Mouse (Mus musculus) forebrain, embryonic 14.5 days (tissue): Measurements from ENCODE around the gene Ccdc183. TPM values are rescaled to one million over a fixed set of nuclear protein-coding genes. Genes with fewer than 3 reads are reported as not detected.
A peak's percentile ranks its signal among the peaks of the same experiment; 100 is the strongest.

Source experiments
- ATAC-seq: fragments of 200-750 bp; cut with Nextera tagmentation; 2 replicates; pipeline ENCODE4 v1.8.0; 2017; ENCODE audit warnings: mild to moderate bottlenecking, moderate library complexity
- DNase-seq: peaks from one replicate; pipeline ENCODE4 v3.0.0-alpha.2; 2015; ENCODE audit warnings: low spot score
- H3K27ac ChIP-seq: fragments of 300-500 bp; sonication (generic); 2 replicates; pipeline ENCODE4 v1.5.1; 2014; ENCODE audit warnings: low read depth, mild to moderate bottlenecking, control low read depth, low read length, moderate library complexity
- H3K27me3 ChIP-seq: fragments of 300-500 bp; sonication (generic); replicated peaks from 2 replicates; pipeline ENCODE4 v1.6.1; 2014; ENCODE audit warnings: low read length, control low read depth, mixed read lengths; ENCODE audit not compliant: control insufficient read depth, insufficient read depth
- H3K36me3 ChIP-seq: fragments of 300-500 bp; sonication (generic); 2 replicates; pipeline ENCODE4 v1.6.1; 2014; ENCODE audit warnings: low read length, control low read depth; ENCODE audit not compliant: control insufficient read depth, insufficient read depth
- H3K4me1 ChIP-seq: fragments of 300-500 bp; sonication (generic); 2 replicates; pipeline ENCODE4 v1.6.1; 2014; ENCODE audit warnings: antibody characterized with exemption, low read length, control low read depth; ENCODE audit not compliant: control insufficient read depth, insufficient read depth
- H3K4me2 ChIP-seq: fragments of 300-500 bp; sonication (generic); 2 replicates; pipeline ENCODE4 v1.6.1; 2014; ENCODE audit warnings: mild to moderate bottlenecking, control low read depth, low read length
- H3K4me3 ChIP-seq: fragments of 300-500 bp; sonication (generic); 2 replicates; pipeline ENCODE4 v1.5.1; 2014; ENCODE audit warnings: low read depth, low read length, control low read depth
- H3K9ac ChIP-seq: fragments of 300-500 bp; sonication (generic); 2 replicates; pipeline ENCODE4 v1.6.1; 2014; ENCODE audit warnings: mild to moderate bottlenecking, low read length, control low read depth, moderate library complexity
- H3K9me3 ChIP-seq: fragments of 300-500 bp; sonication (generic); replicated peaks from 2 replicates; pipeline ENCODE4 v1.6.1; 2016; ENCODE audit warnings: low read length, control low read depth, mixed read lengths; ENCODE audit not compliant: control insufficient read depth
- WGBS: fragments of 180-500 bp; shearing (Covaris S2); extraction: QIAGEN DNeasy Blood & Tissue Kit; methylation state at CpG from one replicate; pipeline ENCODE4 v1.1.7; 2014; 5-methylcytosine and 5-hydroxymethylcytosine counted together
- polyA plus RNA-seq: library from polyadenylated mRNA; unstranded; fragments of >200 nt; fragmentation: Nextera tagmentation; extraction: Ambion mirVana; gene quantifications from 2 replicates; pipeline ENCODE4 v1.2.1, GENCODE M21; 2014

Ccdc183 gene
- polyA plus RNA-seq, 1 experiment from 2014 or later = 0.18 TPM

GRCm38 (mm10) chr2:25654502-25654901 is 37.0 kb upstream of the Ccdc183 start:
- WGBS = 88% methylated on average over 1 of the region's 1 CpGs
- no peaks in the 10 kb centered on the region for H3K9me3 ChIP-seq
- no peak for ATAC-seq

GRCm38 (mm10) chr2:25652902-25653301 is 35.4 kb upstream of the Ccdc183 start, which contains the start of gene Lcn8:
Lcn8 (plus strand) TSS chr2:25653120.
- Histone ChIP-seq H3K9ac (no peak within 1 kb of the TSS), H3K4me3 (no peak within 1 kb of the TSS), H3K27me3 (no peaks in the 10 kb centered on the region), H3K27ac (no peak within 1 kb of the TSS), H3K4me1 (no peaks in the 10 kb centered on the region), H3K36me3 (no peaks in the 10 kb centered on the region), H3K4me2 (no peak within 1 kb of the TSS), H3K9me3 (no peaks in the 10 kb centered on the region)
- ATAC-seq (no peak), DNase-seq (no peak)
- WGBS = 76% methylated on average over 2 of the region's 2 CpGs

More at GRCm38 (mm10) chr2:25654502-25654901, 37.0 kb upstream of the Ccdc183 start:
- Histone ChIP-seq H3K36me3 (no peaks in the 10 kb centered on the region), H3K27me3 (no peaks in the 10 kb centered on the region), H3K4me1 (no peaks in the 10 kb centered on the region), H3K4me2 (no peak overlapping the region), H3K27ac (no peak overlapping the region), H3K9ac (no peak overlapping the region), H3K4me3 (no peak overlapping the region)
- no peak for DNase-seq

- 15% methylated on average over 6 of the region's 6 CpGs for WGBS
- Histone ChIP-seq H3K27ac (no peak overlapping the region), H3K4me3 (no peak overlapping the region), H3K4me1 (no peaks in the 10 kb centered on the region), H3K4me2 (no peak overlapping the region), H3K9me3 (no peaks in the 10 kb centered on the region), H3K9ac (no peak overlapping the region), H3K36me3 (no peaks in the 10 kb centered on the region), H3K27me3 (no peaks in the 10 kb centered on the region)
- DNase-seq (peak; percentile 59), ATAC-seq (no peak)
Observed at GRCm38 (mm10) chr2:25639890-25640289, 22.4 kb upstream of the Ccdc183 start.

GRCm38 (mm10) chr2:25634046-25634445 is 16.6 kb upstream of the Ccdc183 start:
- Histone ChIP-seq H3K27me3 (no peaks in the 10 kb centered on the region), H3K9me3 (no peaks in the 10 kb centered on the region), H3K4me3 (no peak overlapping the region), H3K27ac (no peak overlapping the region), H3K4me1 (no peaks in the 10 kb centered on the region), H3K9ac (no peak overlapping the region), H3K36me3 (no peaks in the 10 kb centered on the region), H3K4me2 (no peak overlapping the region)
- no peak for DNase-seq
- 27% methylated on average over 1 of the region's 1 CpGs for WGBS
- no peak for ATAC-seq

- WGBS = 91% methylated on average over 3 of the region's 3 CpGs
- ATAC-seq = no peak
- no peaks in the 10 kb centered on the region for H3K27me3 ChIP-seq
Observed at GRCm38 (mm10) chr2:25633616-25634015, 16.1 kb upstream of the Ccdc183 start.

GRCm38 (mm10) chr2:25628738-25629137 is 11.3 kb upstream of the Ccdc183 start:
- no peaks in the 10 kb centered on the region for H3K36me3 ChIP-seq
- no peak overlapping the region for H3K27ac ChIP-seq
- ATAC-seq (no peak), DNase-seq (no peak)
- no peaks in the 10 kb centered on the region for H3K4me1 ChIP-seq
- H3K9me3 ChIP-seq = no peaks in the 10 kb centered on the region
- H3K9ac ChIP-seq = no peak overlapping the region
- 67% methylated on average over 4 of the region's 4 CpGs for WGBS
- H3K27me3 ChIP-seq = no peaks in the 10 kb centered on the region
- H3K4me3 ChIP-seq = no peak overlapping the region
- H3K4me2 ChIP-seq = no peak overlapping the region

More at GRCm38 (mm10) chr2:25633616-25634015, 16.1 kb upstream of the Ccdc183 start:
- no peak overlapping the region for H3K27ac ChIP-seq
- no peak overlapping the region for H3K4me2 ChIP-seq
- DNase-seq = no peak
- H3K4me1 ChIP-seq = no peaks in the 10 kb centered on the region
- H3K36me3 ChIP-seq = no peaks in the 10 kb centered on the region
- H3K4me3 ChIP-seq = no peak overlapping the region
- H3K9ac ChIP-seq = no peak overlapping the region
- no peaks in the 10 kb centered on the region for H3K9me3 ChIP-seq

- Histone ChIP-seq H3K27me3 (no peaks in the 10 kb centered on the region), H3K9me3 (no peaks in the 10 kb centered on the region), H3K4me2 (no peak within 1 kb of the TSS), H3K9ac (no peak within 1 kb of the TSS), H3K36me3 (no peaks in the 10 kb centered on the region), H3K4me3 (no peak within 1 kb of the TSS), H3K4me1 (no peaks in the 10 kb centered on the region), H3K27ac (no peak within 1 kb of the TSS)
- WGBS = 86% methylated on average over 6 of the region's 6 CpGs
- ATAC-seq (no peak), DNase-seq (no peak)
Observed at GRCm38 (mm10) chr2:25627811-25628210, 10.3 kb upstream of the Ccdc183 start, which contains the start of gene Fcna. Fcna (minus strand) TSS chr2:25628030.

GRCm38 (mm10) chr2:25625986-25626385 is 8.5 kb upstream of the Ccdc183 start:
- whole genome bisulfite sequencing = 86% methylated on average over 5 of the region's 5 CpGs
- ATAC-seq = no peak
- peaks cover 7% of the 10 kb centered on the region; the same call in 1 of the 2 replicates for H3K4me1 ChIP-seq

GRCm38 (mm10) chr2:25621229-25622200 is 4.0 kb upstream of the Ccdc183 start, which contains the start of gene Tmem141:
Tmem141 (minus strand) TSS chr2:25622005.
- Histone ChIP-seq H3K4me3 (peak within 1 kb of the TSS; percentile 36), H3K4me2 (peak within 1 kb of the TSS; percentile 67), H3K27ac (no peak within 1 kb of the TSS), H3K9ac (peak within 1 kb of the TSS; percentile 67), H3K9me3 (no peaks in the 10 kb centered on the region), H3K4me1 (peaks cover 7% of the 10 kb centered on the region; the same call in 1 of the 2 replicates), H3K36me3 (no peaks in the 10 kb centered on the region), H3K27me3 (peaks cover 15% of the 10 kb centered on the region)
- DNase-seq (peak; percentile 82), ATAC-seq (peak; percentile 93)
- 5% methylated on average over 34 of the region's 34 CpGs for WGBS

More at GRCm38 (mm10) chr2:25625986-25626385, 8.5 kb upstream of the Ccdc183 start:
- no peak overlapping the region for H3K9ac ChIP-seq
- H3K27ac ChIP-seq = no peak overlapping the region
- no peaks in the 10 kb centered on the region for H3K36me3 ChIP-seq
- no peak for DNase-seq
- no peak overlapping the region for H3K4me2 ChIP-seq
- no peaks in the 10 kb centered on the region for H3K9me3 ChIP-seq
- no peaks in the 10 kb centered on the region for H3K27me3 ChIP-seq
- no peak overlapping the region for H3K4me3 ChIP-seq
